Mouse (Mus musculus): ENCODE measurements around the gene Prdm5. TPM values are rescaled to one million over a fixed set of nuclear protein-coding genes. Genes with fewer than 3 reads are reported as not detected.

The Prdm5 gene
- polyA plus RNA-seq, 1 experiment from 2014 or later: 19.8 TPM

DNA sequence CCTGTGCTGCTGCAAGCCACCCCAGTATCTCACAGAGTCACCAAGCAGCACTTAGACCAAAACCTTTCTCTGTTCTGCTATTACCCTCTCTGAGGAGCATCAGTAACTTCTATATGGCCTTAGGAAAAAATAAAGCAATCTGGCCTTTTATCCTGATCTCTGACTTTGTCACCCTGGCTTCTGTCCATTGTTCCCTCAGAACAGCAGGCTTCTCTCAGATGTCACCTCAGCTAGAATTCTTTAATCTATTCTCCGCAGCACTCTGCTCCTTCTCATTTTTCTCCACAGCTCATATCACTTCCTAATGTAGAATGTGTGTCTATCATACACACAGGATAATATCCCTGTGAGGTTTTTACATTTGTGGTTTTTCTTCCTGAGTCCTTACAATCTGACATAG, 99.5 kb downstream of the Prdm5 start:
- WGBS: 79% methylated on average over 1 of the region's 1 CpGs
- Histone ChIP-seq H3K27me3 (ENCODE audit: control insufficient read depth, insufficient read depth, low read length) (no peaks in the 10 kb centered on the region), H3K9ac (ENCODE audit: low read depth, low read length) (no peak overlapping the region), H3K4me2 (replicated peaks; ENCODE audit: low read depth, low read length) (no peak overlapping the region), H3K9me3 (ENCODE audit: control insufficient read depth, low read length) (no peaks in the 10 kb centered on the region), H3K36me3 (ENCODE audit: control insufficient read depth, insufficient read depth, low read length) (no peaks in the 10 kb centered on the region; the same call in 1 of the 2 replicates), H3K4me1 (ENCODE audit: control insufficient read depth, insufficient read depth, low read length) (no peaks in the 10 kb centered on the region), H3K4me3 (ENCODE audit: low read length) (no peak overlapping the region), H3K27ac (ENCODE audit: low read depth, low read length) (no peak overlapping the region)
- no peak for ATAC-seq (ENCODE audit: low FRiP score, low TSS enrichment)

GRCm38 (mm10) chr6:65888835-65889234, 110.0 kb downstream of the Prdm5 start:
- no peak overlapping the region for H3K9ac ChIP-seq (ENCODE audit: low read depth, low read length)
- no peak overlapping the region for H3K4me2 ChIP-seq (replicated peaks; ENCODE audit: low read depth, low read length)
- no peaks in the 10 kb centered on the region for H3K27me3 ChIP-seq (ENCODE audit: control insufficient read depth, insufficient read depth, low read length)
- ATAC-seq (ENCODE audit: low FRiP score, low TSS enrichment): no peak
- no peaks in the 10 kb centered on the region for H3K9me3 ChIP-seq (ENCODE audit: control insufficient read depth, low read length)
- no peak overlapping the region for H3K4me3 ChIP-seq (ENCODE audit: low read length)
- H3K27ac ChIP-seq (ENCODE audit: low read depth, low read length): no peak overlapping the region
- H3K36me3 ChIP-seq (ENCODE audit: control insufficient read depth, insufficient read depth, low read length): peaks cover 7% of the 10 kb centered on the region
- 92% methylated on average over 1 of the region's 1 CpGs for WGBS
- peaks cover 5% of the 10 kb centered on the region for H3K4me1 ChIP-seq (ENCODE audit: control insufficient read depth, insufficient read depth, low read length)

- Histone ChIP-seq H3K9me3 (ENCODE audit: control insufficient read depth, low read length) (no peaks in the 10 kb centered on the region), H3K4me1 (ENCODE audit: control insufficient read depth, insufficient read depth, low read length) (peaks cover 5% of the 10 kb centered on the region), H3K9ac (ENCODE audit: low read depth, low read length) (no peak overlapping the region), H3K4me2 (replicated peaks; ENCODE audit: low read depth, low read length) (no peak overlapping the region), H3K27ac (ENCODE audit: low read depth, low read length) (no peak overlapping the region), H3K36me3 (ENCODE audit: control insufficient read depth, insufficient read depth, low read length) (peaks cover 4% of the 10 kb centered on the region; the same call in 1 of the 2 replicates), H3K4me3 (ENCODE audit: low read length) (no peak overlapping the region), H3K27me3 (ENCODE audit: control insufficient read depth, insufficient read depth, low read length) (no peaks in the 10 kb centered on the region)
- WGBS: 23% methylated on average over 4 of the region's 4 CpGs
- ATAC-seq (ENCODE audit: low FRiP score, low TSS enrichment): peak; percentile 87
Measured at GRCm38 (mm10) chr6:65892045-65892660, 113.4 kb downstream of the Prdm5 start.

GRCm38 (mm10) chr6:65906657-65907182, 127.9 kb downstream of the Prdm5 start:
- WGBS: 52% methylated on average over 2 of the region's 2 CpGs
- H3K4me2 ChIP-seq (replicated peaks; ENCODE audit: low read depth, low read length): no peak overlapping the region
- no peaks in the 10 kb centered on the region for H3K9me3 ChIP-seq (ENCODE audit: control insufficient read depth, low read length)
- H3K36me3 ChIP-seq (ENCODE audit: control insufficient read depth, insufficient read depth, low read length): peaks cover 3% of the 10 kb centered on the region; the same call in 1 of the 2 replicates
- no peaks in the 10 kb centered on the region for H3K4me1 ChIP-seq (ENCODE audit: control insufficient read depth, insufficient read depth, low read length)
- H3K9ac ChIP-seq (ENCODE audit: low read depth, low read length): no peak overlapping the region
- no peak overlapping the region for H3K27ac ChIP-seq (ENCODE audit: low read depth, low read length)
- peak; percentile 85 for ATAC-seq (ENCODE audit: low FRiP score, low TSS enrichment)
- no peaks in the 10 kb centered on the region for H3K27me3 ChIP-seq (ENCODE audit: control insufficient read depth, insufficient read depth, low read length)
- H3K4me3 ChIP-seq (ENCODE audit: low read length): no peak overlapping the region

GRCm38 (mm10) chr6:65915421-65915820, 136.6 kb downstream of the Prdm5 start:
- no peak for ATAC-seq (ENCODE audit: low FRiP score, low TSS enrichment)
- WGBS: 90% methylated on average over 5 of the region's 5 CpGs
- no peaks in the 10 kb centered on the region for H3K4me1 ChIP-seq (ENCODE audit: control insufficient read depth, insufficient read depth, low read length)
- no peaks in the 10 kb centered on the region for H3K27me3 ChIP-seq (ENCODE audit: control insufficient read depth, insufficient read depth, low read length)
- no peaks in the 10 kb centered on the region; the same call in 1 of the 2 replicates for H3K36me3 ChIP-seq (ENCODE audit: control insufficient read depth, insufficient read depth, low read length)
- H3K9ac ChIP-seq (ENCODE audit: low read depth, low read length): no peak overlapping the region
- no peaks in the 10 kb centered on the region for H3K9me3 ChIP-seq (ENCODE audit: control insufficient read depth, low read length)
- H3K27ac ChIP-seq (ENCODE audit: low read depth, low read length): no peak overlapping the region
- H3K4me2 ChIP-seq (replicated peaks; ENCODE audit: low read depth, low read length): no peak overlapping the region
- H3K4me3 ChIP-seq (ENCODE audit: low read length): no peak overlapping the region

DNA sequence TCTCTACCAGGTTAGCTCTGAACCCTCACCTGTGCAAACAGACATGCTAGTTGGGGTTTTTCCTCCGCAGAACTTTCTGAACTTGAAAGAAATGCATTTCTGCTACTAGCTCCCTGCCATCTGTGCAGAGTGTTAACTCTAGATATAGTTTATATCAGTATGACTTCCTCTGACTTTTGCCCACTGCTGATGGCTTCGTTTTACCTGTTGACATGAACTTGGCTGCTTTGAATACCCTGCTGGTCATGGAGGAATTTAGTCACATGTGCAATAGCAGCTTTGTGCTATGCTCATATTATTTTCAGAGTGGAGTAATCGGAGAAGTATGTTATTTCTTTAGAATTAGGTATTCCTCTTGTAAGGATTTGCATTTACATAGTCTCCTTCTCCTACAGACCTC, 142.9 kb downstream of the Prdm5 start:
- H3K27me3 ChIP-seq (ENCODE audit: control insufficient read depth, insufficient read depth, low read length): no peaks in the 10 kb centered on the region
- no peak overlapping the region for H3K9ac ChIP-seq (ENCODE audit: low read depth, low read length)
- H3K4me3 ChIP-seq (ENCODE audit: low read length): no peak overlapping the region
- no peaks in the 10 kb centered on the region for H3K9me3 ChIP-seq (ENCODE audit: control insufficient read depth, low read length)
- no peak for ATAC-seq (ENCODE audit: low FRiP score, low TSS enrichment)
- 89% methylated on average over 3 of the region's 3 CpGs for WGBS
- H3K4me2 ChIP-seq (replicated peaks; ENCODE audit: low read depth, low read length): no peak overlapping the region
- no peak overlapping the region for H3K27ac ChIP-seq (ENCODE audit: low read depth, low read length)
- H3K36me3 ChIP-seq (ENCODE audit: control insufficient read depth, insufficient read depth, low read length): no peaks in the 10 kb centered on the region
- H3K4me1 ChIP-seq (ENCODE audit: control insufficient read depth, insufficient read depth, low read length): 0 out of 2 replicates have a peak, but pooled peaks cover 3% of the 10 kb centered on the region

DNA sequence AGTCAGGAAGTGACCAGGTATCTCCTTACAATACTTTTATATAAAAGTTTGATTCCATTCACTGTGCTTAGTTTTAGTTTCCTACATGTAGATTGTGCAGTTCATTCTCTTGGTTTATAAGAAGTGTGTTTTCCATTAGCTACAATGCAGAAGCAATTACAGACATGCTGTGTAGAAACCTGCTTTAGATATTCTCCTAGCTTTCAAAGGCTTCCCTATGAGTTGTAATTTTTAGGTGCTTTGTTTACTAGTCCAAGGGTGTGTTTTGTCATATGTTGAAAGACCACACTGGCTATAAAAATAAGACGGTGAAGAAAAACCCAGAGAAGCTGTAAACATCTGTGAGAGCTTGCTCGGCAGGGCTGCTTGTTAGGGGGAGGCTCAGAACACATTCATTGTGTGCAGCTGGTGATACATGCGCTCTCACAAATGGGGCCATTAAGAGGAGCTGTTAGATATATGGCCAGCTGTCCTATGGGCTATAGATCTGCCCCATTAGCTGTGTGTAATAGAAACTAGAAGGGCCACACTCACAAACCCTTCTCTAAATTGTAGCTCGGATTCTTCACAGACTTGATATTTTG, 144.8 kb downstream of the Prdm5 start:
- Histone ChIP-seq H3K36me3 (ENCODE audit: control insufficient read depth, insufficient read depth, low read length) (no peaks in the 10 kb centered on the region), H3K27ac (ENCODE audit: low read depth, low read length) (no peak overlapping the region), H3K4me3 (ENCODE audit: low read length) (no peak overlapping the region), H3K4me2 (replicated peaks; ENCODE audit: low read depth, low read length) (no peak overlapping the region), H3K9ac (ENCODE audit: low read depth, low read length) (no peak overlapping the region), H3K9me3 (ENCODE audit: control insufficient read depth, low read length) (no peaks in the 10 kb centered on the region), H3K27me3 (ENCODE audit: control insufficient read depth, insufficient read depth, low read length) (no peaks in the 10 kb centered on the region), H3K4me1 (ENCODE audit: control insufficient read depth, insufficient read depth, low read length) (0 out of 2 replicates have a peak, but pooled peaks cover 3% of the 10 kb centered on the region)
- ATAC-seq (ENCODE audit: low FRiP score, low TSS enrichment): peak; percentile 62; the same call in 1 of the 2 replicates
- 24% methylated on average over 4 of the region's 4 CpGs for WGBS

DNA sequence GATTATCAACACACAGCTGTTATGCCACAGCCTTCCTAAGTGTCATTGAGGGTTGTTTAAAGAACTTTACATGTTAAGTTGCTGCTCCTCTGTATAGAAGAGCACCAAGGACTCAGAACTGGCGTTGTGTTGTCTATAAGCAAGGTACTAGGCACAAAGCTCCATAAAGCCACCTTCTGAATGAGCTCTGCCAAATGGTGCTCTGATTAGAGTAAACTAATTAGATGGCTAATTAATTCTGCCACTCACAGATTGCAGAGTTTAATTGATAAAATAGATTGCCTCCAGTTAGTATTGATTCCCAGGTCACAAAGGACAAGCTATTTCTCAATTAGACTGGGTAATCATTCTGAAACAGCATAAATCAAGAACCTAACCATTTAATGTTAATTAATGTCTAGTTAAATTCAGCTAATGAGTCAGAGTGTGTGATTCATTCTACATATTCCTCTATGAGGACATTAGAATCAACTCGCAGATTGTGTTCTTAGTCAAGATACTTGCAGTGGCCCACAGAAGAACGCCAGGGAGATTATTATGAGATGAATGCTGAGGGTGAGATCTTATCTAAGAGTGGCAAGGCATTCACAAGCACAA, 147.0 kb downstream of the Prdm5 start:
- no peak overlapping the region for H3K4me3 ChIP-seq (ENCODE audit: low read length)
- 0 out of 2 replicates have a peak, but pooled peaks cover 3% of the 10 kb centered on the region for H3K4me1 ChIP-seq (ENCODE audit: control insufficient read depth, insufficient read depth, low read length)
- H3K27me3 ChIP-seq (ENCODE audit: control insufficient read depth, insufficient read depth, low read length): no peaks in the 10 kb centered on the region
- no peak overlapping the region for H3K9ac ChIP-seq (ENCODE audit: low read depth, low read length)
- H3K36me3 ChIP-seq (ENCODE audit: control insufficient read depth, insufficient read depth, low read length): no peaks in the 10 kb centered on the region
- H3K27ac ChIP-seq (ENCODE audit: low read depth, low read length): no peak overlapping the region
- no peak for ATAC-seq (ENCODE audit: low FRiP score, low TSS enrichment)
- no peaks in the 10 kb centered on the region for H3K9me3 ChIP-seq (ENCODE audit: control insufficient read depth, low read length)
- 83% methylated on average over 3 of the region's 3 CpGs for WGBS
- H3K4me2 ChIP-seq (replicated peaks; ENCODE audit: low read depth, low read length): no peak overlapping the region

- Histone ChIP-seq H3K4me3 (ENCODE audit: low read length) (no peak overlapping the region), H3K36me3 (ENCODE audit: control insufficient read depth, insufficient read depth, low read length) (no peaks in the 10 kb centered on the region), H3K9me3 (ENCODE audit: control insufficient read depth, low read length) (no peaks in the 10 kb centered on the region), H3K27ac (ENCODE audit: low read depth, low read length) (no peak overlapping the region), H3K4me2 (replicated peaks; ENCODE audit: low read depth, low read length) (no peak overlapping the region), H3K9ac (ENCODE audit: low read depth, low read length) (no peak overlapping the region), H3K4me1 (ENCODE audit: control insufficient read depth, insufficient read depth, low read length) (no peaks in the 10 kb centered on the region), H3K27me3 (ENCODE audit: control insufficient read depth, insufficient read depth, low read length) (no peaks in the 10 kb centered on the region)
- no peak for ATAC-seq (ENCODE audit: low FRiP score, low TSS enrichment)
- WGBS: 87% methylated on average over 1 of the region's 1 CpGs
Measured at GRCm38 (mm10) chr6:65930523-65930922, 151.7 kb downstream of the Prdm5 start.
